Mouse (Mus musculus) ES-E14 (cell line): Measurements from ENCODE around the gene Esr1.

Experiments
- CHD2 ChIP-seq: IDR thresholded peaks from 2 replicates; pipeline ENCODE4 v1.6.1; 2014; ENCODE audit warnings: mild to moderate bottlenecking, low read depth, low read length, inconsistent platforms
- ZNF384 ChIP-seq: IDR thresholded peaks from 2 replicates; pipeline ENCODE4 v1.6.1; 2012; ENCODE audit warnings: low read depth, low read length, inconsistent platforms

DNA sequence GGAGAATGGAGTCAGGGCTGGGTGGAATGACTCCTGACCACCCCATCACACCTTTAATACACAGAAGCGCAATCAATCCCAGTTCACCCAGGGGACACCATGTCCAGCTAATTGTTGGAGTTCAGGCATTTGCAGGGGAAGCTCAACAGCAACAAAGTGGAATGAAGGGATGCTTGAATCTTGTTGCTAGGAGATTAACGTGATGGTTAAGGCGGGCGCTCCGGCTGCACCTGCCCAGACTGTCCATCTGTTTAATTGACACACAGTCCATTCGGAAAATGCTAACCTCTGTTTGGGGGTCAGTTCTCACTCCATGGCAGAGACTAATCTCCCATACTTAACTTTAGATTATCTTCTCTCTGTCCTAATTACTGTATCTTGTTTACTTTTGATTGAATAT lies 114.7 kb downstream of the Esr1 start:
- TF ChIP-seq CHD2 (no peak), ZNF384 (no peak)
